Mouse (Mus musculus): ENCODE measurements around the gene Slc22a29.
A peak's percentile ranks its signal among the peaks of the same experiment; 100 is the strongest.
"Not testable (repeated sequence)": the region's sequence is repeated elsewhere in the genome, so short reads cannot be mapped to it uniquely, and the experiment has no call there.

Gene Slc22a29

GRCm38 (mm10) chr19:8218800-8219199, at the start of gene Slc22a29:
Gene Slc22a29 (minus strand): TSS chr19:8218900.
- DNase-seq (ENCODE audit: low spot score in 2 of 2), result no peak

DNA sequence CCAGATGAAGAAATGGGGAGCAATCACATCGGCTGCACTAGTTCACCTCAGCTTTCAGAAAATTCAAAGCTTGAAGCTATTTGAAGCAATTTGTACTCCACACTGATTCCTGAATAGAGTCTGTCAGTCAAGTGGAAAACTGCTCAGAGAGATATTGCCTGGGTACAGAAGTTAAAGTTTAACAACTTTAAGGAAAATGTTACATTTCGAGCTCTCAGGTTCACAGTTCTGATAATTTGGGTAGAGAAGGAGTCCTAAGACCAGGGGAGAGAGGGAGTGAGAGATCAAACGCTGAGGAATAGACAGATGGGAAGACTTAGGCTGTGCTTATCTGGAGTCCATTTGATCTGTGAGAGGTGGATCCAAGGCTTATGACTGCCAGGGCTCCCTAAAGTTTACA, 46.6 kb upstream of the Slc22a29 start:
- DNase-seq (ENCODE audit: low spot score in 2 of 2), result no peak

DNA sequence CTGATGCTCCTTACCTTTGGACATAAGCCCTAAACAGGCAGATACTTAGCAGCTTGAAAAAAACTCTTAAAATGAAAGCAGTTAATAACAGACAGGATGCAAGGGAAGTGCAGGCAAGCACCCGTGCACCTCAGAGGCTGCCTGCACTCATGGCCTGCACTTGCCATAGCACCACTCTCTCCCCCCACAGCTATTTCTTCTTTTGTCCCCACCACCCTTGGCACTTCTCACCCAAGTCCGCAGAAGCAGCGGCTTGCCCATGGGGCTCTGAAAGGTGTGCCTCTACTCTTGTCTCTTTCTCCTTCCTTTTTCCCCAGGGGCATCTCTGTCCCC, 34.0 kb upstream of the Slc22a29 start:
- DNase-seq (ENCODE audit: low spot score in 2 of 2), result no peak

GRCm38 (mm10) chr19:8251896-8252704, 33.4 kb upstream of the Slc22a29 start:
- peak; percentile 1 to 2 for DNase-seq (ENCODE audit: low spot score in 2 of 2)

DNA sequence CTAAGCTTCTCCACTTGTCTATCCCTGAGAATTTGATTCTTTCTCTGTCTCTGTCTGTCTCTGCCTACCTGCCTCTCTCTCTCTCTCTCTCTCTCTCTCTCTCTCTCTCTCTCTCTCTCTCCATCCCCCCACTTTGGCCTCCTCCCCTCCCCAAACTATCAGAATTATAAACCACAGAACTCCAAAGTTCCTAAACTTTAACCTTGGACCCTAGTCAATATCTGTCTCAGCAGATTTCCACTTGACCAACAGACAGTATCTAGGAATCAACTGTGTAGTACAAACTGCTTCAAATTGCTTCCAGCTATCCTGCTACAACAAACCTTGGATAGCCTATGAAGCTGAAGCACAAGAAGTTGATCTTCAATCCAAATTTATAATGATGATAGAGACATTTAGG, 10.2 kb upstream of the Slc22a29 start:
- no peak for DNase-seq (ENCODE audit: low spot score in 2 of 2)

GRCm38 (mm10) chr19:8148787-8149523, 69.7 kb downstream of the Slc22a29 start:
- DNase-seq (ENCODE audit: low spot score in 2 of 2), result no peak

DNA sequence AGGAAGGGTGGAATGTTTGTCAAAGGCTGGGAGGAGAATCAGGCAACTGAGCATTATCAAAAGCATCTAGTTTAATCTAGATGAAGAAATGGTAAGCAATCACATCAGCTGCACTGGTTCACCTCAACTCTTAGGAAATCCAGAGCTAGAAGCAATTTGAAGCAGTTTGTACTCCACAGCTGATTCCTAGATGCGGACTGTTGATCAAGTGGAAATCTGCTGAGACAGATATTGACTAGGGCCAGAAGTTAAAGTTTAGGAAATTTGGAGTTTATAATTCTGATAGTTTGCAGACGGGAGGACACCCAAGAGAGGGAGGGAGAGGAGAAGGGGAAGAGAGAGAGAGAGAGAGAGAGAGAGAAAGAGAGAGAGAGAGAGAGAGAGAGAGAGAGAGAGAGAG, 76.0 kb downstream of the Slc22a29 start:
- DNase-seq (ENCODE audit: low spot score in 2 of 2), result not testable (repeated sequence)

DNA sequence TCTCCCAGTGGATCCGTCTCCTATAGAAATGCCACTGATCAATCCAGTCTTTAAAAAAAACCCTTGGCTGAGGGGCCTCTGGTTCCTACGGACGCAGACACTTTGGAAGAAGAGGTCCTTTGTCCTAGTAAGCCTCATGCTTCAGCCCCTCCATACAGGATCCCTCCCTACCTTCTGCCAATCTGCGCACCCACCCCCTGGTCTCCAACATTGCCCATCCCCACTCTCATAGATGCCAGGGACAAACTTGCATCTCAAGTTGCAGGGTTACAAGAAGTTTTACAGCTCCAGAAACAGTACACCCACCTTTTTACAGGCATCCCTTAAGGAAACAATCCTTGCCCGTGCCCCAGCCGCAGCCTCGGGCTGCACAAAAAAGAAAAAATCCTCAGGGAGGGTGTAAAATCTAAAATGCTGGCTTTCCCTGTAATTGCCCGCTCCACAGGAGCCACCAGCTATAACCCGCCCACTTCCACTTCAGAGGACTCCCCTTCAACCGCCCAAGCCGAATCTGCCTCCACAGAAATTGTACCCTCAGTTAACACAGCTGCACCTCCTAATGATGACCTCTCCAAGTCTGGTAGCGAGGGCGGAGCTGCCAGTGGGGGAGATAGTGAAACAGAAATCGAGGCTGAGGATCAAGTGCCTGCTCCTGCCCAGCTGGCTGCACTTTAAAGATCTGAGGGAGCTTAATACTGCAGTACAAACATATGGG, 84.4 kb downstream of the Slc22a29 start:
- not testable (repeated sequence) for DNase-seq (ENCODE audit: low spot score in 2 of 2)

DNA sequence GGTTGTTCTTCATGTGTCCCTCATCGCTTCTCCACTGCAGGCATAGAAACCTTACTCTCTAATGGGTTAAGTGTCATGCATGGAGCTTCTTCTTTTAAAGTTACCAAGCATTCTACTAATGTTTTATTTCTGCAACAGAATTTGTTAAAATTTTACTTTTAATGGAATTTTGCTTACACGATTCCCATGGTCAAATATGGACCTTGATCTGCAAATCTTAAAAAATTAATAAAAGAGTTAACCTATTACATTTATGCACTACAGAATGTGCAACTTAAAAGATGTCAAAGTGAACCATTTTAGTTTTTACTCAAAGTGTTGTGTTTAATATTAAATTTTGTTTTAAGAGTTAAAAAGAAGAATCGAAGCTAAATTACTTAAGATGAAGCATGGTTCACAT, 86.8 kb downstream of the Slc22a29 start, which contains the start of gene Slc22a28:
TSS of gene Slc22a28 (minus strand) at position 102 of the 400 bp plus-strand sequence.
- DNase-seq (ENCODE audit: low spot score in 2 of 2), result not testable (repeated sequence)
